Mouse (Mus musculus): ENCODE measurements around the gene Trpc4ap. TPM values are rescaled to one million over a fixed set of nuclear protein-coding genes. Genes with fewer than 3 reads are reported as not detected.
"Not testable (repeated sequence)": the region's sequence is repeated elsewhere in the genome, so short reads cannot be mapped to it uniquely, and the experiment has no call there.

The Trpc4ap gene
- total RNA-seq (2021), result 10 to 100 TPM; 84.3 to 86.1 TPM
- long read RNA-seq, experiment 1, transcript Trpc4ap-202 (19 exons, 3,091 nt), result minor isoform, 5 of 125 reads
- long read RNA-seq, experiment 1, transcript Trpc4ap-201 (19 exons, 3,204 nt), result major isoform, 92 of 125 reads
- long read RNA-seq, experiment 1, partial matches to known transcripts, result 25 of 125 reads
- long read RNA-seq, experiment 1, other reads (novel, unspliced or antisense), result 3 of 125 reads
- long read RNA-seq, experiment 2, transcript Trpc4ap-202 (19 exons, 3,091 nt), result minor isoform, 6 of 252 reads
- long read RNA-seq, experiment 2, transcript Trpc4ap-201 (19 exons, 3,204 nt), result major isoform, 204 of 252 reads
- long read RNA-seq, experiment 2, partial matches to known transcripts, result 14 of 252 reads
- long read RNA-seq, experiment 2, other reads (novel, unspliced or antisense), result 28 of 252 reads

GRCm38 (mm10) chr2:155691723-155692493 lies at the start of gene Trpc4ap:
Gene Trpc4ap, minus strand, starts transcription at chr2:155692384.
- DNase-seq, result peak; percentile 94

GRCm38 (mm10) chr2:155737803-155738202 lies 45.6 kb upstream of the Trpc4ap start:
- DNase-seq, result no peak

- no peak for DNase-seq
These were observed 44.8 kb upstream of the Trpc4ap start for GRCm38 (mm10) chr2:155736936-155737335.

GRCm38 (mm10) chr2:155735766-155736165 lies 43.6 kb upstream of the Trpc4ap start, which contains the start of gene Gm17581:
Gene Gm17581, minus strand, starts transcription at chr2:155735866.
- DNase-seq, result not testable (repeated sequence)

- DNase-seq, result peak; percentile 42
These were observed 42.9 kb upstream of the Trpc4ap start for GRCm38 (mm10) chr2:155735080-155735479.

- peak; percentile 90 for DNase-seq
These were observed 37.0 kb upstream of the Trpc4ap start, which contains the start of gene Edem2 for GRCm38 (mm10) chr2:155729158-155729645. Gene Edem2, minus strand, starts transcription at chr2:155729475.

- DNase-seq, result no peak
These were observed 36.6 kb upstream of the Trpc4ap start for GRCm38 (mm10) chr2:155728742-155729141.

GRCm38 (mm10) chr2:155727764-155728395 lies 35.7 kb upstream of the Trpc4ap start:
- no peak for DNase-seq

- DNase-seq, result no peak
These were observed 34.1 kb upstream of the Trpc4ap start for GRCm38 (mm10) chr2:155726302-155726701.

- DNase-seq, result no peak
These were observed 32.3 kb upstream of the Trpc4ap start for GRCm38 (mm10) chr2:155724526-155724925.

GRCm38 (mm10) chr2:155724036-155724435 lies 31.9 kb upstream of the Trpc4ap start:
- no peak for DNase-seq

GRCm38 (mm10) chr2:155720585-155720984 lies 28.4 kb upstream of the Trpc4ap start:
- no peak for DNase-seq

- peak; percentile 87 for DNase-seq
These were observed 25.2 kb upstream of the Trpc4ap start for GRCm38 (mm10) chr2:155717082-155717990.

GRCm38 (mm10) chr2:155710557-155710956 lies 18.4 kb upstream of the Trpc4ap start:
- DNase-seq, result no peak

GRCm38 (mm10) chr2:155707251-155707650 lies 15.1 kb upstream of the Trpc4ap start:
- DNase-seq, result peak; percentile 80

- DNase-seq, result no peak
These were observed 11.4 kb upstream of the Trpc4ap start for GRCm38 (mm10) chr2:155703630-155704029.

- no peak for DNase-seq
These were observed 9.3 kb upstream of the Trpc4ap start for GRCm38 (mm10) chr2:155701399-155701919.

- DNase-seq, result not testable (repeated sequence)
These were observed 6.3 kb upstream of the Trpc4ap start for GRCm38 (mm10) chr2:155698443-155698842.

- no peak for DNase-seq
These were observed 4.7 kb upstream of the Trpc4ap start for GRCm38 (mm10) chr2:155696851-155697250.

- DNase-seq, result peak; percentile 69
These were observed 3.9 kb upstream of the Trpc4ap start for GRCm38 (mm10) chr2:155696091-155696558.

- no peak for DNase-seq
These were observed 3.1 kb upstream of the Trpc4ap start for GRCm38 (mm10) chr2:155695316-155695715.
